Mouse (Mus musculus): ENCODE measurements at regions not wholly inside any gene's neighbourhood (a gene's known extent, or its start where the extent isn't known, plus 50 kb on each side); places are given as distances from the start of the nearest gene placed in this dataset.

- no peak for ATAC-seq (replicated peaks; ENCODE audit: low FRiP score, low TSS enrichment, poor library complexity, severe bottlenecking)
Observed at GRCm38 (mm10) chr11:19774010-19774409, 150.2 kb upstream of the Spred2 start.

- no peak for ATAC-seq (replicated peaks; ENCODE audit: low FRiP score, low TSS enrichment, poor library complexity, severe bottlenecking)
Observed at GRCm38 (mm10) chr11:19775741-19776140, 148.4 kb upstream of the Spred2 start.

GRCm38 (mm10) chr11:19776473-19777200, 147.5 kb upstream of the Spred2 start:
- ATAC-seq (replicated peaks; ENCODE audit: low FRiP score, low TSS enrichment, poor library complexity, severe bottlenecking), result no peak

GRCm38 (mm10) chr11:19778191-19778590, 146.0 kb upstream of the Spred2 start:
- ATAC-seq (replicated peaks; ENCODE audit: low FRiP score, low TSS enrichment, poor library complexity, severe bottlenecking), result no peak

- no peak for ATAC-seq (replicated peaks; ENCODE audit: low FRiP score, low TSS enrichment, poor library complexity, severe bottlenecking)
Observed at GRCm38 (mm10) chr11:19785110-19785509, 139.1 kb upstream of the Spred2 start.

GRCm38 (mm10) chr11:19796950-19797670, 127.1 kb upstream of the Spred2 start:
- ATAC-seq (replicated peaks; ENCODE audit: low FRiP score, low TSS enrichment, poor library complexity, severe bottlenecking), result no peak

GRCm38 (mm10) chr11:19809359-19809758, 114.8 kb upstream of the Spred2 start:
- no peak for ATAC-seq (replicated peaks; ENCODE audit: low FRiP score, low TSS enrichment, poor library complexity, severe bottlenecking)

- no peak for ATAC-seq (replicated peaks; ENCODE audit: low FRiP score, low TSS enrichment, poor library complexity, severe bottlenecking)
Observed at GRCm38 (mm10) chr11:19811271-19811991, 112.7 kb upstream of the Spred2 start.

GRCm38 (mm10) chr11:19811992-19812690, 112.0 kb upstream of the Spred2 start:
- no peak for ATAC-seq (replicated peaks; ENCODE audit: low FRiP score, low TSS enrichment, poor library complexity, severe bottlenecking)

GRCm38 (mm10) chr11:19813549-19813948, 110.6 kb upstream of the Spred2 start:
- no peak for ATAC-seq (replicated peaks; ENCODE audit: low FRiP score, low TSS enrichment, poor library complexity, severe bottlenecking)

- no peak; the same call in 1 of the 2 replicates for ATAC-seq (replicated peaks; ENCODE audit: low FRiP score, low TSS enrichment, poor library complexity, severe bottlenecking)
Observed at GRCm38 (mm10) chr11:19822991-19823390, 101.2 kb upstream of the Spred2 start.

GRCm38 (mm10) chr11:19823461-19823895, 100.7 kb upstream of the Spred2 start:
- ATAC-seq (replicated peaks; ENCODE audit: low FRiP score, low TSS enrichment, poor library complexity, severe bottlenecking), result peak; percentile 60; the same call in 1 of the 2 replicates

GRCm38 (mm10) chr11:19826481-19827185, 97.5 kb upstream of the Spred2 start:
- no peak for ATAC-seq (replicated peaks; ENCODE audit: low FRiP score, low TSS enrichment, poor library complexity, severe bottlenecking)

- no peak for ATAC-seq (replicated peaks; ENCODE audit: low FRiP score, low TSS enrichment, poor library complexity, severe bottlenecking)
Observed at GRCm38 (mm10) chr11:19827996-19828395, 96.2 kb upstream of the Spred2 start.

GRCm38 (mm10) chr11:19828959-19829401, 95.2 kb upstream of the Spred2 start:
- ATAC-seq (replicated peaks; ENCODE audit: low FRiP score, low TSS enrichment, poor library complexity, severe bottlenecking), result no peak

- no peak for ATAC-seq (replicated peaks; ENCODE audit: low FRiP score, low TSS enrichment, poor library complexity, severe bottlenecking)
Observed at GRCm38 (mm10) chr11:19829564-19830279, 94.5 kb upstream of the Spred2 start.

GRCm38 (mm10) chr11:19830280-19831062, 93.7 kb upstream of the Spred2 start:
- ATAC-seq (replicated peaks; ENCODE audit: low FRiP score, low TSS enrichment, poor library complexity, severe bottlenecking), result peak; percentile 84

GRCm38 (mm10) chr11:19834561-19834960, 89.6 kb upstream of the Spred2 start:
- ATAC-seq (replicated peaks; ENCODE audit: low FRiP score, low TSS enrichment, poor library complexity, severe bottlenecking), result no peak

Data from megakaryocyte-erythroid progenitor cell, adult 5-6 weeks (primary cell).